Mouse (Mus musculus) C2C12 (cell line): ENCODE results near the gene Llgl2.

Source experiments
- CTCF ChIP-seq: IDR thresholded peaks from one replicate; pipeline ENCODE4 v1.5.1; 2011; ENCODE audit not compliant: control insufficient read depth, insufficient read depth, insufficient read length
- FOSL1 ChIP-seq: IDR thresholded peaks from one replicate; pipeline ENCODE4 v1.8.0; 2011; ENCODE audit warnings: mild to moderate bottlenecking, low read length; ENCODE audit not compliant: poor library complexity, insufficient read depth, severe bottlenecking
- MAX ChIP-seq: IDR thresholded peaks from one replicate; pipeline ENCODE4 v1.6.1; 2011; ENCODE audit warnings: mild to moderate bottlenecking, control low read depth
- USF1 ChIP-seq: IDR thresholded peaks from one replicate; pipeline ENCODE4 v1.6.1; 2011; ENCODE audit warnings: low read depth, mild to moderate bottlenecking, control low read depth, moderate library complexity

DNA sequence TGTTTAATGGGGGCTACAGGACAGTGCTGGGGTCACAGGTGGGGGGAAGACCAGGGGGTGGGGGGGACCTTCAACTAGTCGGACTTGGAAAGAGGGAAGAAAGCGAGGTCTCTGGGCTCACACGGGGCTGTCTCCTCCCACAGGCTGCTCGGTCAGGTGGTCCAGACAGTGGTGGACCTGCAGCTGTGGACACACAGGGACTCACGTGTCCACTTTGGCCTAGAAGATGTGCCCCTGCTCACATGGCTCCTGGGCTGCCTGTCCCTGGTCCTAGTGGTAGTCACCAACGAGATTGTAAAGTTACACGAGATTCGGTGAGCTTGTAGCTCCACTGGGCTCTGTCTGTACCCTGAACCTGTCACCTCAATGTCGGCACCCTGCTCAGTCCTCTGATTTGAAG lies 26.2 kb upstream of the Llgl2 start:
- TF ChIP-seq MAX (no peak), CTCF (no peak), USF1 (no peak), FOSL1 (no peak)
